Mouse (Mus musculus) intestine, postnatal 0 days (tissue): Measurements from ENCODE around the gene Slc30a1. TPM values are rescaled to one million over a fixed set of nuclear protein-coding genes. Genes with fewer than 3 reads are reported as not detected.

Source experiments
- ATAC-seq: fragments of 200-750 bp; cut with Nextera tagmentation; 2 replicates; pipeline ENCODE4 v1.8.0; 2017; ENCODE audit warnings: mild to moderate bottlenecking, moderate TSS enrichment, moderate library complexity
- H3K27ac ChIP-seq: fragments of 300-500 bp; sonication (generic); 2 replicates; pipeline ENCODE4 v1.5.1; 2014; ENCODE audit warnings: mild to moderate bottlenecking, low read depth, low read length, moderate library complexity
- H3K27me3 ChIP-seq: fragments of 300-500 bp; sonication (generic); replicated peaks from 2 replicates; pipeline ENCODE4 v1.6.1; 2014; ENCODE audit warnings: low read length, mixed read lengths; ENCODE audit not compliant: control insufficient read depth, insufficient read depth
- H3K36me3 ChIP-seq: fragments of 300-500 bp; sonication (generic); 2 replicates; pipeline ENCODE4 v1.6.1; 2014; ENCODE audit warnings: mild to moderate bottlenecking, moderate library complexity; ENCODE audit not compliant: control insufficient read depth, insufficient read depth
- H3K4me1 ChIP-seq: fragments of 300-500 bp; sonication (generic); replicated peaks from 2 replicates; pipeline ENCODE4 v1.6.1; 2014; ENCODE audit warnings: antibody characterized with exemption, low read length, mixed read lengths; ENCODE audit not compliant: control insufficient read depth, insufficient read depth
- H3K4me2 ChIP-seq: fragments of 300-500 bp; sonication (generic); replicated peaks from 2 replicates; pipeline ENCODE4 v1.6.1; 2014; ENCODE audit warnings: low read depth, mild to moderate bottlenecking, moderate library complexity
- H3K4me3 ChIP-seq: fragments of 300-500 bp; sonication (generic); 2 replicates; pipeline ENCODE4 v1.5.1; 2014; ENCODE audit warnings: low read depth, low read length
- H3K9ac ChIP-seq: fragments of 300-500 bp; sonication (generic); 2 replicates; pipeline ENCODE4 v1.6.1; 2014; ENCODE audit warnings: mild to moderate bottlenecking, low read depth, low read length
- H3K9me3 ChIP-seq: fragments of 300-500 bp; sonication (generic); 2 replicates; pipeline ENCODE4 v1.6.1; 2016; ENCODE audit warnings: mixed run types; ENCODE audit not compliant: control insufficient read depth
- CTCF ChIP-seq: sonication (generic); IDR thresholded peaks from 2 replicates; pipeline ENCODE4 v1.5.1; 2016; ENCODE audit warnings: low read depth, mild to moderate bottlenecking, control low read depth, antibody characterized with exemption, moderate library complexity
- WGBS: fragments of 180-500 bp; shearing (Covaris S2); extraction: QIAGEN DNeasy Blood & Tissue Kit; methylation state at CpG from one replicate; pipeline ENCODE4 v1.1.7; 2014; 5-methylcytosine and 5-hydroxymethylcytosine counted together
- polyA plus RNA-seq: library from polyadenylated mRNA; unstranded; fragments of >200 nt; fragmentation: Nextera tagmentation; extraction: Ambion mirVana; gene quantifications from 2 replicates; pipeline ENCODE4 v1.2.1, GENCODE M21; 2015

Slc30a1 gene
- polyA plus RNA-seq, 1 experiment from 2014 or later: 11.6 TPM

DNA sequence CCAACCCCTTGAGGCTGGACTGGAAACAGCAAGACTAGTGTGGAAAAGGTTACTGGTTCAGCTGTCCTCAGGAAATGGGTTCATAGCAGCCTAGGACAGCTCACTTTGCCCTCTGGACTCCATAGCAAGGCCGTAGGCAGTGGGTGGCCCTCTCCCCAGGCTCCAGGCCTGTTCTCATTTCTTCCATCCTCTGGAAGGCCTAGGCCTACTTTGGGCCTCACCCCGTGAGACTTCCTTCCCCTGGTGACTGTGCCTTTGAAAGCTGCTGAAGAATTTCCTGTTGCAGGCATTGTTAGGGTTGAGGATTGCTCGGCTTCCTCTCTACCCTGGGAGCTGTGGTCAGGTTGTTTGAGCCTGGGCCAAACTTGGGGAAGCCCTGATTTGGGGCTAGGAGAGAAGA is 48.5 kb downstream of the Slc30a1 start:
- no peak overlapping the region for H3K9ac ChIP-seq
- no peaks in the 10 kb centered on the region for H3K9me3 ChIP-seq
- 0 out of 2 replicates have a peak overlapping the region, but pooled peaks have one; percentile 35 for H3K27ac ChIP-seq
- H3K4me1 ChIP-seq: no peaks in the 10 kb centered on the region
- H3K4me2 ChIP-seq: no peak overlapping the region
- TF ChIP-seq CTCF: no peak
- H3K36me3 ChIP-seq: no peaks in the 10 kb centered on the region
- no peak; the same call in 1 of the 2 replicates for ATAC-seq
- H3K4me3 ChIP-seq: no peak overlapping the region
- H3K27me3 ChIP-seq: no peaks in the 10 kb centered on the region
- 50% methylated on average over 3 of the region's 3 CpGs for WGBS

DNA sequence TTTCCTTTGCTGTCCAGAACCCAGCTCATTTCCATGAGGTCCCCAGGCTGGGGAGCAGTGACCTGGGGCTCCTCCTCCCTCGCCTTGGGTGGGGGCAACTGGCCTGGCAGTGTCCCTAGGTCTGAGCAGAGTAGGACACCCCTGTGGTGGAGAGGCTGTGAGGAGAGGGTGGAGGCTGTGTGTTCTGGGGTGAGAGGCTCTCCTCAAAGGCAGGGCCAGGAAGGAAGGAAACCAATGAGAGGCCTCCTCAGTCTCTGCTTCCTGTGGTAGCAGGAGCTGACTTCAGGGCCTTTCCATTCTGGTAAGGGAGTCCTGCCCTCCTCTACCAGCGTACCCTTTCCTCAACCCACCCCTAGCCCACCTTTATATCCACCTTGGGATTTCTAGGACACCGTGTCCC is 49.7 kb downstream of the Slc30a1 start:
- no peaks in the 10 kb centered on the region for H3K9me3 ChIP-seq
- TF ChIP-seq CTCF: no peak
- no peak overlapping the region for H3K9ac ChIP-seq
- H3K4me1 ChIP-seq: no peaks in the 10 kb centered on the region
- no peaks in the 10 kb centered on the region; the same call in 1 of the 2 replicates for H3K36me3 ChIP-seq
- no peak overlapping the region for H3K4me3 ChIP-seq
- peak overlapping the region; percentile 54; the same call in 1 of the 2 replicates for H3K27ac ChIP-seq
- 0 out of 2 replicates have a peak, but pooled peaks have one; percentile 6 for ATAC-seq
- H3K4me2 ChIP-seq: 0 out of 2 replicates have a peak overlapping the region, but pooled peaks have one; percentile 0
- 79% methylated on average over 3 of the region's 3 CpGs for WGBS
- H3K27me3 ChIP-seq: no peaks in the 10 kb centered on the region

DNA sequence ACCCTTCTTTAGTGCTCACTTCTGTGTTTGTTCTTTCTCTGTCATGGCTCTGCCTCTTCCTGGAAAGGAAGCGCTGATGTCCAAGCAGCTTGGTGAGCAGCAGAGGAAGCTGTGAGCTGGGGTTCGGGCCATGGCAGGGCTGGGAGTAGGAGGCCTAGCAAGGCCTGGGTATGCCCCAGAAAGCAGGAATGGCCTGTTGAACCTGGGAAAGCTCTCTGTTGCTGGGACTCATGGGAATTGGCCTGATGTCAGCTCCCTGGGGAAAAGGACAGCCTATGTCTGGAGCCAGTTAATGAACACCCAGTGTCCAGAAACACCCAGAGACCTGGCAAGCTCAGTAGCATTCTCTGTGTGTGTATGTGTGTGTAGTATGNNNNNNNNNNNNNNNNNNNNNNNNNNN is 50.3 kb downstream of the Slc30a1 start:
- Histone ChIP-seq H3K27me3 (no peaks in the 10 kb centered on the region), H3K4me1 (no peaks in the 10 kb centered on the region), H3K4me2 (0 out of 2 replicates have a peak overlapping the region, but pooled peaks have one; percentile 0), H3K36me3 (no peaks in the 10 kb centered on the region; the same call in 1 of the 2 replicates), H3K4me3 (no peak overlapping the region), H3K9me3 (no peaks in the 10 kb centered on the region), H3K9ac (no peak overlapping the region), H3K27ac (peak overlapping the region; percentile 54; the same call in 1 of the 2 replicates)
- 81% methylated on average over 2 of the region's 2 CpGs for WGBS
- no peak for TF ChIP-seq CTCF
- no peak for ATAC-seq

DNA sequence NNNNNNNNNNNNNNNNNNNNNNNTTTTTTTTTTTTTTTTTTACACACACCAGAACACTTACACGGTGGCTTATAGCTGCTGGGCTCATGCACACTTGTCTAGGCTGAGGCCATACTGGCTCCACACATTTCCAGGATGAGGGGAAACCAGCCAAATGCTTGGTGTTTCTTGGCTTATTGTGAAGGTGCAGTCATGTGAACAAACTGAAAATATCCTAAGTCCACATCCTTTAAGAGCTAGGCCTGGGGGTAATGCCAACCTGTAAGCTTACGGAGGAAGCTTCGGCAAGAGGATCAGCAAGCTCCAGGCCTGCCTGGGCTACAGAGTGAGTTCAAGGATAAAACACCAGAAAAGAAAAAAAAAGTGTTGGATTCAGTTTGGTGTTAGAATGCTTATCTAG is 50.8 kb downstream of the Slc30a1 start:
- Histone ChIP-seq H3K4me2 (no peak overlapping the region), H3K4me3 (no peak overlapping the region), H3K4me1 (no peaks in the 10 kb centered on the region), H3K9ac (no peak overlapping the region), H3K27ac (no peak overlapping the region), H3K9me3 (no peaks in the 10 kb centered on the region), H3K27me3 (no peaks in the 10 kb centered on the region), H3K36me3 (no peaks in the 10 kb centered on the region; the same call in 1 of the 2 replicates)
- 78% methylated on average over 3 of the region's 3 CpGs for WGBS
- TF ChIP-seq CTCF: no peak
- ATAC-seq: no peak

DNA sequence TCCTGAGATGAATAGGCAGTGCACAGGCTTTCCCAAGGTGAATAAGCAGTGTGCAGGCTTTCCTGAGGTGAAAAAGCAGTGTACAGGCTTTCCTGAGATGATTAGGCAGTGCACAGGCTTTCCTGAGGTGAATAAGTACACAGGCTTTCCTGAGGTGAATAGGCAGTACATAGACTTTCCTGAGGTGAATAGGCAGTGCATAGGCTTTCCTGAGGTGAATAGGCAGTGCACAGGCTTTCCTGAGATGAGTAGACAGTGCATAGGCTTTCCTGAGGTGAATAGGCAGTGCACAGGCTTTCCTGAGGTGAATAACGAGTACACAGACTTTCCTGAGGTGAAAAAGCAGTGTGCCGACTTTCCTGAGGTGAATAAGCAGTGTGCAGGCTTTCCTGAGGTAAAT is 54.4 kb downstream of the Slc30a1 start:
- Histone ChIP-seq H3K27ac (no peak overlapping the region), H3K9ac (no peak overlapping the region), H3K4me1 (no peaks in the 10 kb centered on the region), H3K27me3 (no peaks in the 10 kb centered on the region), H3K9me3 (no peaks in the 10 kb centered on the region), H3K36me3 (no peaks in the 10 kb centered on the region; the same call in 1 of the 2 replicates), H3K4me2 (no peak overlapping the region), H3K4me3 (no peak overlapping the region)
- no peak for TF ChIP-seq CTCF
- 45% methylated on average over 2 of the region's 2 CpGs for WGBS
- no peak for ATAC-seq

Other genes starting within 250 kb of the Slc30a1 start
- 135 and 138 TPM in 2 replicates for gene Lpgat1, start 188.9 kb upstream of the Slc30a1 start, polyA plus RNA-seq
- gene Nek2, start 85.3 kb upstream of the Slc30a1 start, polyA plus RNA-seq: 10.7 and 11.9 TPM in 2 replicates
- gene Rd3, start 70.6 kb downstream of the Slc30a1 start, polyA plus RNA-seq: 0.08 and 0.10 TPM in 2 replicates
- gene Traf5, start 185.8 kb downstream of the Slc30a1 start, polyA plus RNA-seq: 10.3 and 10.4 TPM in 2 replicates
- gene Rcor3, start 231.3 kb downstream of the Slc30a1 start, polyA plus RNA-seq: 16.8 and 17.9 TPM in 2 replicates